Mouse (Mus musculus) CD4-positive naive resting alpha-beta T cell, adult 57 days (primary cell): Measurements from ENCODE around the gene Usp31. TPM values are rescaled to one million over a fixed set of nuclear protein-coding genes. Genes with fewer than 3 reads are reported as not detected.

Experiments
- total RNA-seq: library from RNA; stranded (reverse); gene quantifications from one replicate; pipeline ENCODE4 v1.2.4, GENCODE M21; 2023

Gene Usp31
- total RNA-seq = 16.1 TPM

DNA sequence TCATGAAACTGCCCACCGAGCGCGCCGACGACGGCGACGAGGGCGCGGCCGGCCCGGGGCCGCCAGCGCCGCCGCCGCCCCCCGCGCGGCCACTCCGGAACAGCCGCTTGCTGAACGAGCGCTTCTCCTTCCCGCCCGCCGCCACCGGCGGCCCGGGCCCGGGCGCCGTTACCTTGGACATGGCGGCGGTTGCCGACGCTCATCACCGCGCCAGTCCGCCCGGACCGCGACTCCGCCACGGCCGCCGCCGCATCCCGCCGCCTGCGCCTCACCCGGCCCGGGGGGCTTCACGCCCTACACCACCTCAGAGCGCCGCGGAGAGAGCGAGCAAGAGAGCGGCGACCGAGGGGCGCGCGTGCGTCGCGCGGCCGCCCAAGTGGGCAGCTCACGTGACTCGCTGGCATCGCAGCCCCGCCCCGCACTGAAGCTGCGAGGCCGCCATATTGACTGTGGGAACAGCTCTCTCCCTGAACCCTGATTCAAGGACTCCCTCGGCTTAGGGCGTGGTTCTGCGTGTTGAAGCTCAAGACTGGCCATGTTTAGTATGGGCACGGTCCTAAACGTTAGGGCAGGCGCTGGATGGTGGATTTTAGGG is at the start of gene Usp31:
TSS of gene Usp31 (minus strand) at position 181 of the 595 bp plus-strand sequence.

GRCm38 (mm10) chr7:121734171-121734831 is 27.2 kb upstream of the Usp31 start, which contains the start of gene Scnn1g:
TSS of gene Scnn1g (plus strand) at chr7:121734479.

Other genes with a start within 250 kb of the Usp31 start
- not detected for gene Scnn1g, start 27.2 kb upstream of the Usp31 start, total RNA-seq
- not detected for gene Scnn1b, start 157.8 kb upstream of the Usp31 start, total RNA-seq